Mouse (Mus musculus): Measurements from ENCODE around the gene Arhgef6.

Gene Arhgef6
- long read RNA-seq, experiment 1, partial matches to known transcripts: 0 of 1 reads
- long read RNA-seq, experiment 1, other reads (novel, unspliced or antisense): 1 of 1 reads
- long read RNA-seq, experiment 2, partial matches to known transcripts: 2 of 3 reads
- long read RNA-seq, experiment 2, other reads (novel, unspliced or antisense): 1 of 3 reads

GRCm38 (mm10) chrX:57338371-57339211, at the start of gene Arhgef6:
TSS of gene Arhgef6 (minus strand) at chrX:57338729.
- intact Hi-C loops (cut with DNase I): no loop called here

- intact Hi-C loops (cut with DNase I): no loop called here
Observed at GRCm38 (mm10) chrX:57380915-57381314, 42.4 kb upstream of the Arhgef6 start.

DNA sequence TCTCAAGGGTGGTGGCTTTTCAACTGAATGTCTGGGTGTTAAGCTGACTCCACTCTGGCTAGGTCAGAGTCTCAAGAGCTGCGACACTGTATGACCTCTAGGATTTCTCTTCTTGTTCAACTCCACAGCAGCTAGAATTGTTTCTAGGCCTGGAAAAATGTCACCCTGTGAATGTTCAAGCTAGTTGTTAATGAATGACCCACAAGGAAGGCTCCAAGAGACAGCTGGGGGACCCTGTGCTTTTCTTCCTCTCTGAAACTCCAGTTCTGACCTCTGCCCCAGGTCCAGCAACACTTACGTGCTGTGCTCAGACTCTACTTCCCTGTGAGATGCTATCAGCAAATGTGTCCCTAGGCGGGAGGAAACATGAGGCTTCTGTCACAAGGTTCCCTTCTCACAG, 40.0 kb upstream of the Arhgef6 start:
- intact Hi-C loops (cut with DNase I): no loop called here

GRCm38 (mm10) chrX:57377096-57377495, 38.6 kb upstream of the Arhgef6 start:
- intact Hi-C loops (cut with DNase I): no loop called here

- intact Hi-C loops (cut with DNase I): no loop called here
Observed at GRCm38 (mm10) chrX:57374029-57374428, 35.5 kb upstream of the Arhgef6 start.

DNA sequence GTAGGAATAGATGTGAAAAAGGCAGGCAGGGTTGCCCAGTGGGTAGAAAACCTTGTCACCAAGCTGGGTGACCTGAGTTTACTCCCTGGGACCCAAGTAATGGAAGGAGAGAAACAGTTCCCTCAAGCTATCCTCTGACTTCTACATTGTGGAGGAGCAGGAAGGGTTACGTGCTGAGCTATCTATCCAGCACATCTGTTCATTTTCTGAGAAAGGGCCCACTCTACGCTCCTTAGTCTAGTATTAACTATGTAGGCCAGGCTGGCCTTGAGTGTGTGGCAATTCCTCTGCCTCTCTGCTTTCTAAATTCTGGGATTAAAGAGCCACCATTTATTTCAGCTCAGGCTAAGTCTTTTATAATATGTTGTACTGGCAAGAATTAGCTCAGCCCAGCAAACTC, 35.0 kb upstream of the Arhgef6 start:
- intact Hi-C loops (cut with DNase I): no loop called here

- intact Hi-C loops (cut with DNase I): no loop called here
Observed at GRCm38 (mm10) chrX:57372965-57373364, 34.4 kb upstream of the Arhgef6 start.

DNA sequence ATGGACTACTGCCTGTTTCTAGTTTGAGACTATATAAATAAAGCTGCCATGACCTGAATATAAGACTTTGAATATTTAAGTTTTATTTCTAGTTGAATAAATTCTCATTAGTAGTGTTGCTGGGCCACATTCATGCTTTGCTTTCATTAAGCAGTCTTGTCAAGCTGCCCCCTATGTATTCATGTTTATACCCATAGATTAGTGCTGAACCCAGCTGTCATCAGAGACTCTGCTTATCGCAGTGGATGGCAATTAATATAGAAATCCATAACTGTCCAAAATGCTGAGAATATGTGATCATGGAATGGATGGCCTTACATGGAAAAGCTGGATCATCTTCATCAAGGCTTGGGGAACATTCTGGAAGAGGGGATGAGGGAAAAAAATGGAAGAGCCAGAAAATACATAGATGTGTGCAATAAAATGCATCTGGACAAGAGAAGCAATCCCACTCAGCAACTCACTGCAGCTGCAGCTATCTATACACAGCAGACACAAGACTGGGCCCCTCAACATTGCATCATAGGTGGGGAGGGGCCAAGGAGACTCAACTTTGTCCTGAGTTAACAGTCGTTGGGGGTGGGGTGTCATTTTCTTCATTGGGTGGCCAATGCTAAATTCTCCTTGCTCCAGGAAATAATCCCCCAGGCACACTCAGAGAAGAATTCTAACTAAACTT, 26.5 kb upstream of the Arhgef6 start:
- intact Hi-C loops (cut with DNase I): no loop called here

GRCm38 (mm10) chrX:57359316-57359715, 20.8 kb upstream of the Arhgef6 start:
- intact Hi-C loops (cut with DNase I): no loop called here

GRCm38 (mm10) chrX:57339220-57339619, 691 bp upstream of the Arhgef6 start:
- intact Hi-C loops (cut with DNase I): no loop called here

DNA sequence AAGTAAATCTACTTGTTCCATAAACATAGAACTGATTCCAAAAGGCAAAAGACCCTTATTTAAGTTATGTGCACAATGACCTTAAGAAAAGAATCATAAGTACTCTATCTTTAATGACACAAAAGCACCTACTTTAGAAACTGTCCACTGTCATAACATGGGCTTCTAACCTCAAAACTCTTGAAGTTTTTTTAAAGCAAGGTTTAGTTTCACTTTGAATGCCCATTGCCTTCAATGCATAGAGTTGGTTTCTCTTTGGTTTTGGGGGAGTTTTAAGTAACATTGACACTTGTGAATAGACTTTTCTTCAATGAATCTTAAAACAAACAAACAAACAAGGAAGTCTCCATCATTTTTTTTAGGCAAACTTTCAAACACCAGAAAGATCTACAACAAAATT, 947 bp downstream of the Arhgef6 start:
- intact Hi-C loops (cut with DNase I): no loop called here

DNA sequence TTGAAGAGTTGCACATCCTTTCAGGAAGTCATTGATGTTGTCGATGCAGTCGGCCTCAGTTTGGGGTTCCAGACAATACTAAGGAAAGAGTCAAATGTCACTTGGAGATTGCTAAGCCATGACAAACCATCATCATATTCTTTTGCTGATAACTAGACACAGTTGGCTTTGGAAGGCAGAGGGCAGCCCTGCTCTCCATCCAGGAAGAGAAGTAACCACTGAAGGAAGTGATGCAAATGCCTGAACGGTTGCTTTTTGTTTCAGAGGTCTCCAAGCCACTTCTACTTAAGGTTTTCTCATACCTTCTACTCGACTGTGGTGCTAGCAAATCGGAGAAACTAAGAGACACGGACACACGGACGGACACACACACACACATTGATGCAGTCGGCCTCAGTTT, 1.6 kb downstream of the Arhgef6 start:
- intact Hi-C loops (cut with DNase I): no loop called here

DNA sequence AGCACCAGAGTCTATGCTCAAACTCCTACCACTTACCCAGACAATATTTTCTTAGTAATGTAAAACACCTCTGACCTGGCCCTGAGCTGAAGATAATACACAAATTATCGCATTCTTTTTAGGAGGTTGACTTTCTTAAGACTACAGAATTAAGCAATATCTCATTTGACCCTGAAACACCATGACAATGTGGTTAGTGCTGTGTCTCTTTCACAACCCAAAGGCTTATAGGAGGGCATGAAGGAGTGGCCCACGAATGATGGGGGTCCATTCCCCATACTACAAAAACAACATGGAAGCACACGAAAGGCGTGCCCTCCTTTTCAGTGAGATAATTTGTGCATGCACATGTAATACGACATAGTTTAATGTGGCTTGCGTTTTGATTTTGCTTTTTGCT, 3.2 kb downstream of the Arhgef6 start:
- intact Hi-C loops (cut with DNase I): no loop called here

DNA sequence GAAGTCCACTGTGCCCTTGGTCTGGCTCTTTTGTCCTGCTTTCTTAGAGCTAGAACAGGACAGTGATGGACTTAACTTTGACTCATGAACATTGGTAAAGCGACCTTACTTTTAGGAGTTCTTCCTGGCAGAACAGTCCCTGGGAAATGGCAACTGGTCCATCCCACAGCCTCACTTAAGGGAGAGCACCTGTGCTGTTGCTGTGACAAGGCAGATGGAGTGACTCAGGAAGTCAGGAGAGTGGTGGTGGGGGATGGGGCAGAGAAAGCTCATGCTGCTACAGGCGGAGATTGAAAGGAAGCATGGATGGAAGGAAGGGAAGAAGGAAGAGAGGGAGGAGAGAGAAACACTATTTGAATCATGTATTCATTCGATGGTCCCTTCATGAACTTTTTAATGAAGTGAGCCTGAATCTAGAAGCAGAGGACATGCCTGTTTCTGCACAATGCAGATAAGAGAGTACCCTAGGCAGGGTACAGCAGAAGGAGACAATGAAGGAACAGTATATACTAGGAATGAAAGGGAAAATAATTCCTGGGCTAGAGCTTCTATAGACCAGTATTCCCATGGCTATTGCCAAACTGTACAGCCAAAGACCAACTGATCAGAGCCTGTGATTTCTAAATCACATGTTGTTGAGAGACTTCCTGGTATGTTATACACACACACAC, 10.7 kb downstream of the Arhgef6 start:
- intact Hi-C loops (cut with DNase I): no loop called here

GRCm38 (mm10) chrX:57326487-57327221, 11.9 kb downstream of the Arhgef6 start:
- intact Hi-C loops (cut with DNase I): no loop called here

- intact Hi-C loops (cut with DNase I): no loop called here
Observed at GRCm38 (mm10) chrX:57325861-57326461, 12.6 kb downstream of the Arhgef6 start.

- intact Hi-C loops (cut with DNase I): no loop called here
Observed at GRCm38 (mm10) chrX:57324891-57325290, 13.6 kb downstream of the Arhgef6 start.

- intact Hi-C loops (cut with DNase I): no loop called here
Observed at GRCm38 (mm10) chrX:57312066-57312465, 26.5 kb downstream of the Arhgef6 start.

- intact Hi-C loops (cut with DNase I): no loop called here
Observed at GRCm38 (mm10) chrX:57309993-57310392, 28.5 kb downstream of the Arhgef6 start.

DNA sequence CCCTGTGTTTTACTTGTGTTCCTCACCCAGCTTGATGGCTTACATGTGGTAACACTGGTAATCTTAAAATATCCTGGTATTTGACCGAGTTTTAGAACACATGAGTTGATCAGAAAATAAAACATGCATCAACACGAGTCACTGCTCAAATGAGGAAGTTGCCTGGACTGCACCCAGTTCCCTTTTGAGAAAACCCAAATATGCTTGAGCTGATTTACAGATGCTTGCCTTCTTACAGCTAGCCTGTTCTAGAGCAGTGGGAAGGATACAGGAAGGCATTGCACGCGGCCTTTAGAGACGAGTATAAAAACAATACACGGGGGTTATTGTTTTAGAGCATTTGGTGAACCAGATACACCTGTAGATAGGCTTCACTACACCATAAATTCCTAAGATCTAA, 31.8 kb downstream of the Arhgef6 start:
- intact Hi-C loops (cut with DNase I): no loop called here
